Mouse (Mus musculus): ENCODE results near the gene Cdh3.

DNA sequence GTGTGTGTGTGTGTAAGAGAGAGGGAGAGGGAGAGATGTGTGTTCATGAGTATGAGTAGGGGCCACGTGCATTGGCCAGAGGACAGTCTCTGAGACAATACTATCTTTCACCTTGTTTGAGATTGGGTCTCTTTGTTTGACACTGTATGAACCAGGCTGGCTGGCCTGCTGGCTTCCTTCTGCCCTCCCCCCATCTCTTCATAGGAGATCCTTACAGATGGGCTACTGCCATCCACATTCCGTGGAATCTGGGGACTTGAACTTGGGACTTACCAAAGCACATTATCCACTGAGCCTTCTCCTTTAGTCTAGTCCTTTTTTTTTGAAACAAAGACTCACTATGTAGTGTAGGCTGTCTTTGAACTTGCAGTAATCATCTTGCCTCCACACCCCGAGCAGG lies 2.2 kb upstream of the Cdh3 start:
- TF ChIP-seq TAL1 (IDR thresholded peaks at IDR 0.05; ENCODE audit: low read length): no peak
- TF ChIP-seq GATA1 (IDR thresholded peaks at IDR 0.05; ENCODE audit: low read length): no peak
